Mouse (Mus musculus): ENCODE results near the gene Baiap2l1.

- TF ChIP-seq CTCF (conservative IDR thresholded peaks at IDR 0.05; ENCODE audit: insufficient read depth, insufficient read length, low read depth, low read length) (0 out of 2 replicates have a peak, but pooled peaks have one; percentile 25), POLR2A (IDR thresholded peaks at IDR 0.05; ENCODE audit: low read depth, low read length) (no peak)
Measured at GRCm38 (mm10) chr5:144255632-144256540, 102.0 kb downstream of the Baiap2l1 start.

Data from kidney, adult 2 months (tissue).